Mouse (Mus musculus): ENCODE data around the gene Gm266. TPM values are rescaled to one million over a fixed set of nuclear protein-coding genes. Genes with fewer than 3 reads are reported as not detected.

Gene Gm266
- polyA plus RNA-seq, 1 experiment: 1.7 TPM

DNA sequence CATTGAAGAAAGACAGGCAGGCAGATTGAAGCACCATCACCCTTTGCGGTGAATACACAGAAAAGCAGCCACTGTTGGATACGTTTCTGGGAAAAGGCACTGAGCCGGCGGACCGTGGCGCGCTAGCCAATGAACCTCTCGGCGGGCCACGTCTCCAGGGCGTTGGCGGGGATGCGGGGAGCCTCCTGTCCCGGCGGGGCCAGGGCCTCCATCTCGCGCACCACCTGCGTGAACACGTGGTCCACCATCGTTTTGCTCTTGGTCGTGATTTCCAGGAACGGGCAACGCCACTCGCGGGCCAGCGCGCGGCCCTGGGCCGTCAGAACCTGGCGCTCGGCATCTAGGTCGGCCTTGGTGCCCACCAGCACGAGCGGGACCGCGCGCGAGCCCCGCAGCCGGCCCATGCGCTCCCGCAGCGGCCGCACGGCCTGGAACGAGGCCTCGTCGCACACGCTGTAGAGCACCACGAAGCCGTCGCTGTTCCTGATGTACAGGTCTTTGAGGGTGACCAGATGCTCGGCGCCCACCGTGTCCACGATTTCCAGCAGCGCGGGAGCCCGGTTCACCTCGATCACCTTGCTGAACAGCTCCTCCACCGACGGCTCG is 474 bp downstream of the Gm266 start:
- TF ChIP-seq POLR2A (IDR thresholded peaks at IDR 0.05; ENCODE audit: control insufficient read depth, low read depth, low read length): no peak
- TF ChIP-seq CTCF (IDR thresholded peaks at IDR 0.05; ENCODE audit: control insufficient read depth, insufficient read depth, insufficient replicate concordance, low read depth, low read length): no peak
- H3K4me1 ChIP-seq (ENCODE audit: control insufficient read depth, insufficient read depth, low read length): peaks cover 12% of the 10 kb centered on the region
- H3K27ac ChIP-seq (ENCODE audit: control insufficient read depth, insufficient read depth, low read depth, low read length): no peak overlapping the region
- H3K27me3 ChIP-seq (ENCODE audit: control insufficient read depth, insufficient read depth, low read length): no peaks in the 10 kb centered on the region; the same call in 1 of the 2 replicates
- H3K36me3 ChIP-seq (ENCODE audit: control insufficient read depth, insufficient read depth, low read length): no peaks in the 10 kb centered on the region
- H3K4me3 ChIP-seq (ENCODE audit: control insufficient read depth, low read depth, low read length): peak overlapping the region; percentile 74

DNA sequence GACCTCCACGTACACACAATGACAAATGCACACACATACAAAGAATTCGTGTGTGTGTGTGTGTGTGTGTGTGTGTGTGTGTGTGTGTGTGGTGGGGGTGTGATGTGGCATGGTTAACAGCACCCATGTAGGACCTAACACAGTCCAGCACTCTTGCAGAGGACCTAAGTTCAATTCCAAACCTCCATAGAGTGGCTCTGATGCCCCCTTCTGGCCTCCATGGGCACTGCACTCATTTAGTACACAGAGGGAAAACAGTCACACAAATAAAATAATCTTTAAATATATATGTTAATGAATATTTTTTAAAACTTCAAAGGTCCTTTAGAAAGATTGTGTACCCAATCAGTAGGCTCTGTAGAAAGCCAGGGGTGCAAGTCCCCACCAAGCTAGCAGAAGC is 5.7 kb downstream of the Gm266 start:
- Histone ChIP-seq H3K4me3 (ENCODE audit: control insufficient read depth, low read depth, low read length) (no peak overlapping the region), H3K27ac (ENCODE audit: control insufficient read depth, insufficient read depth, low read depth, low read length) (no peak overlapping the region), H3K36me3 (ENCODE audit: control insufficient read depth, insufficient read depth, low read length) (no peaks in the 10 kb centered on the region), H3K4me1 (ENCODE audit: control insufficient read depth, insufficient read depth, low read length) (peaks cover under 1% of the 10 kb centered on the region), H3K27me3 (ENCODE audit: control insufficient read depth, insufficient read depth, low read length) (no peaks in the 10 kb centered on the region)
- TF ChIP-seq CTCF (IDR thresholded peaks at IDR 0.05; ENCODE audit: control insufficient read depth, insufficient read depth, insufficient replicate concordance, low read depth, low read length) (peak; percentile 38; the same call in 1 of the 2 replicates), POLR2A (IDR thresholded peaks at IDR 0.05; ENCODE audit: control insufficient read depth, low read depth, low read length) (no peak)

DNA sequence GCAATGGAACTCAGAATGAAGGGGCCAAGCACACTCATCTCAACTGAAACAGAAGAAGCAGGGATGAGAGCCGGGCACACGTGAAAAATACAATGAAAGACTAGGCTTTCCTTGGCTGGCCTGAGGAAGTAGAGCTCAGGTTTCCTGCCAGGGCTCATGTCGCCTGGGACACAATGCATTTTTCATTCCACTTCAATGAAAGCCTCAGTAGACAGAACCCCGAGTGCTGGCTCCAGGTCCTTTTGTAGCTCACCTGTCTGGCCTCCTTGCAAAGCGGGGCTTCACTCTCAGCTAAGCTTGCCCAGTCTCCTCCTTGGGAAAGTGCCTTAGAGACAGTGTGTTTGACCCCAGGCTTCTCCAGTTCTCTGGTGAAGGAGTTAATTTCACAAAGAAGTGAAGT is 6.7 kb downstream of the Gm266 start:
- no peaks in the 10 kb centered on the region for H3K27me3 ChIP-seq (ENCODE audit: control insufficient read depth, insufficient read depth, low read length)
- no peak overlapping the region for H3K27ac ChIP-seq (ENCODE audit: control insufficient read depth, insufficient read depth, low read depth, low read length)
- TF ChIP-seq POLR2A (IDR thresholded peaks at IDR 0.05; ENCODE audit: control insufficient read depth, low read depth, low read length) (no peak), CTCF (IDR thresholded peaks at IDR 0.05; ENCODE audit: control insufficient read depth, insufficient read depth, insufficient replicate concordance, low read depth, low read length) (no peak)

DNA sequence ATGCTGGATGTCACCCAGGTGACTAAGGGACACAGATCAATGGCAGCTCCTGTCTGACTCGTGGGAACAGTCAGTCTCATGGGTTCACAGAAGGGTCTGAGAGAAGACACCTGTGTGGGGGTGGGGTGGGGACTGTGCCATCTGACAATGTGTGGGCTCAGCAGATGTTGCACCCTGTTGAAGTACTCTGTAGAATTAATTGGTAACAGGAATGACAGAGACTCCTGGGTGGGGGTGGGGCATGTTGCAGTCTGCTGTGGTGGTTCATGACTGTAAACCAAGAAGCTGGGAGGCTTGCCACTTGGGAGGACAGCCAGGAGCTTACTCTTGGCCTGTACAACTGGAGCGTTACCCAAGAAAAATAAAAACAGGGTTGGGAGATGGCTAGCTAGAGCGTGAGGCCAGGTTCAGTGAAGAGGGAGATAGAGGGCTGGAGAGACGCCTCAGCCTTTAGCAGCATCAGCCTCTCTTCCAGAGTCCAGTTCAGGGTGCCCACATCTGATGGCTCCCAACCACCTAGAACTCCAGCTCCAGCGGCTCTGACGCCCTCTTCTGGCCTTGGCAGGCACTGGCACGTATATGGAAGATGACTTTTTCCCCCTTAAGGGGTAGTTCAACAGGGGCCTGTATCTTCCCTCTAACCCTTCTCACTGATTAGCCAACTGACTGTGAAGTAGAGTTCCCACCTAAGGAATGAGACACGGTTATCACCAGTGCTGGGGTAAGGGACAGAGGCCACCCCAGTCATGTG is 10.6 kb downstream of the Gm266 start:
- Histone ChIP-seq H3K4me3 (ENCODE audit: control insufficient read depth, low read depth, low read length) (no peak overlapping the region), H3K27me3 (ENCODE audit: control insufficient read depth, insufficient read depth, low read length) (no peaks in the 10 kb centered on the region)

More for the DNA sequence above, 6.7 kb downstream of the Gm266 start:
- H3K4me1 ChIP-seq (ENCODE audit: control insufficient read depth, insufficient read depth, low read length): no peaks in the 10 kb centered on the region
- H3K36me3 ChIP-seq (ENCODE audit: control insufficient read depth, insufficient read depth, low read length): no peaks in the 10 kb centered on the region
- no peak overlapping the region for H3K4me3 ChIP-seq (ENCODE audit: control insufficient read depth, low read depth, low read length)

DNA sequence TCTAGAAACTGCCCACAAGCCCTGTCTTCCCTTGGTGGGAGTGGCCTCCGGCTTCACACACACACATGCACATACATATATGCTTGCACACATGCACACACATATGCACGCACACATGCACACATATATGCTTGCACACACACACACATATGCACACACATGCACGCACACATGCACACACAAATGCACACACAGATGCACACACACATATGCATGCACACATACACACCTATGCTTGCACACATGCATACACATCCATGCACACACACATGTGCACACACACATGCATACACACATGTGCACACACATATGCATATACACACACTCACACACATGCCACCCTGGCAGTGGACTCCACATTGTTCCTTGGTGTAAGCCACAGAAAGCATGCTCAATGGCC is 11.2 kb downstream of the Gm266 start:
- Histone ChIP-seq H3K4me1 (ENCODE audit: control insufficient read depth, insufficient read depth, low read length) (no peaks in the 10 kb centered on the region), H3K4me3 (ENCODE audit: control insufficient read depth, low read depth, low read length) (no peak overlapping the region), H3K27me3 (ENCODE audit: control insufficient read depth, insufficient read depth, low read length) (no peaks in the 10 kb centered on the region), H3K27ac (ENCODE audit: control insufficient read depth, insufficient read depth, low read depth, low read length) (no peak overlapping the region), H3K36me3 (ENCODE audit: control insufficient read depth, insufficient read depth, low read length) (no peaks in the 10 kb centered on the region)
- TF ChIP-seq CTCF (IDR thresholded peaks at IDR 0.05; ENCODE audit: control insufficient read depth, insufficient read depth, insufficient replicate concordance, low read depth, low read length) (no peak), POLR2A (IDR thresholded peaks at IDR 0.05; ENCODE audit: control insufficient read depth, low read depth, low read length) (no peak)

More for the DNA sequence above, 10.6 kb downstream of the Gm266 start:
- TF ChIP-seq CTCF (IDR thresholded peaks at IDR 0.05; ENCODE audit: control insufficient read depth, insufficient read depth, insufficient replicate concordance, low read depth, low read length) (no peak), POLR2A (IDR thresholded peaks at IDR 0.05; ENCODE audit: control insufficient read depth, low read depth, low read length) (no peak)
- Histone ChIP-seq H3K36me3 (ENCODE audit: control insufficient read depth, insufficient read depth, low read length) (no peaks in the 10 kb centered on the region), H3K4me1 (ENCODE audit: control insufficient read depth, insufficient read depth, low read length) (no peaks in the 10 kb centered on the region), H3K27ac (ENCODE audit: control insufficient read depth, insufficient read depth, low read depth, low read length) (no peak overlapping the region)

DNA sequence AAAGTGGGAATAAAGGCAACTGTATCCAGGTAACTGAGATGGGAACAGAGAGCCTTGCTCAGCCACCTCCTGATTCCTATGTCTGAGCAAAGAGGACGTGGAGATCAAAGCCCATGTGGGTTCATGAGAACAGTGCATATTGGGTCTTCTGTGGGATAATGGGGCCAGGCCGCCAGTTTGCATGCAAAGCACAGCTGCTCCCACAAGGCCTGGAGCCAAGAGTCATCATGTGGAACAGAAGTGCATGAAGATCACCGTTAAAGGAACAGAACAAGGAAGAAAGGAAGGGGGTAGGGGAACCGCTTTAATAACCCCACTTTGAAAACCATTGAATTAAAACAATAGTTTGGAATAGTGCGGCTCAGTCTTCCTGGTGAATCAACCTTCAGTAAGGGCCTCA is 12.7 kb downstream of the Gm266 start:
- TF ChIP-seq POLR2A (IDR thresholded peaks at IDR 0.05; ENCODE audit: control insufficient read depth, low read depth, low read length): no peak
- TF ChIP-seq CTCF (IDR thresholded peaks at IDR 0.05; ENCODE audit: control insufficient read depth, insufficient read depth, insufficient replicate concordance, low read depth, low read length): no peak
- no peaks in the 10 kb centered on the region for H3K27me3 ChIP-seq (ENCODE audit: control insufficient read depth, insufficient read depth, low read length)
- no peak overlapping the region for H3K4me3 ChIP-seq (ENCODE audit: control insufficient read depth, low read depth, low read length)
- H3K27ac ChIP-seq (ENCODE audit: control insufficient read depth, insufficient read depth, low read depth, low read length): no peak overlapping the region
- H3K36me3 ChIP-seq (ENCODE audit: control insufficient read depth, insufficient read depth, low read length): no peaks in the 10 kb centered on the region
- no peaks in the 10 kb centered on the region for H3K4me1 ChIP-seq (ENCODE audit: control insufficient read depth, insufficient read depth, low read length)

DNA sequence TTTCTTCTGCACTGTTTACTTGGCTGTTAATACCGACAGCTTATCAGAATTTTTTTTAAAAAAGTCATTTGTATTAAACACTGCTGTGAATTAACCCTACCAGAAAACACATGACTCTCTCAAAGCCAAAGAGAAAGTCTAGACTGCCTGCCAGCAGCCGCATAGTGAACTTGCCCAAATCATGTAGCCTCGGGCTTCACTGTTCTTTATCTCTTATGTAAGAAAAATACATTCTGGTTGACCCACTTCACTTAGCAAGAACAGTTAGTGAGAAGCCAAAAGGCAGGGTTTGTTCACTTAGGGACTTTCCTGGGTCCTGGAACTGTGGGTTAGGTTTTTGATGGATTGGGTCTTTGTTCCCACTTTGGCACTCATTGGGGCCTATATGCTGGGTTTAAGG is 13.9 kb downstream of the Gm266 start:
- H3K27me3 ChIP-seq (ENCODE audit: control insufficient read depth, insufficient read depth, low read length): no peaks in the 10 kb centered on the region
- no peak overlapping the region for H3K27ac ChIP-seq (ENCODE audit: control insufficient read depth, insufficient read depth, low read depth, low read length)
- H3K4me1 ChIP-seq (ENCODE audit: control insufficient read depth, insufficient read depth, low read length): no peaks in the 10 kb centered on the region
- no peaks in the 10 kb centered on the region for H3K36me3 ChIP-seq (ENCODE audit: control insufficient read depth, insufficient read depth, low read length)
- no peak overlapping the region for H3K4me3 ChIP-seq (ENCODE audit: control insufficient read depth, low read depth, low read length)
- TF ChIP-seq CTCF (IDR thresholded peaks at IDR 0.05; ENCODE audit: control insufficient read depth, insufficient read depth, insufficient replicate concordance, low read depth, low read length): no peak

All from testis, adult 2 months (tissue).